Mouse (Mus musculus): ENCODE results near the gene Papola. TPM values are rescaled to one million over a fixed set of nuclear protein-coding genes. Genes with fewer than 3 reads are reported as not detected.

The Papola gene
- polyA plus RNA-seq, 1 experiment: 52.7 TPM

GRCm38 (mm10) chr12:105869696-105870095 is 85.2 kb downstream of the Papola start:
- no peaks in the 10 kb centered on the region for H3K4me1 ChIP-seq (ENCODE audit: control insufficient read depth, insufficient read depth, insufficient read length)
- H3K4me3 ChIP-seq (ENCODE audit: extremely low read depth, insufficient read depth, insufficient read length): no peak overlapping the region
- H3K27me3 ChIP-seq (ENCODE audit: control insufficient read depth, insufficient read depth, low read length): no peaks in the 10 kb centered on the region
- no peak overlapping the region for H3K27ac ChIP-seq (ENCODE audit: insufficient read depth, low read length)
- WGBS: 60% methylated on average over 14 of the region's 14 CpGs
- no peak for DNase-seq (ENCODE audit: low read depth in 1 of 2, low spot score in 2 of 2)
- H3K36me3 ChIP-seq (ENCODE audit: control insufficient read depth, insufficient read depth, low read length): no peaks in the 10 kb centered on the region
- TF ChIP-seq CTCF (IDR thresholded peaks at IDR 0.05; ENCODE audit: extremely low read depth, insufficient read depth, insufficient read length, insufficient replicate concordance): no peak

DNA sequence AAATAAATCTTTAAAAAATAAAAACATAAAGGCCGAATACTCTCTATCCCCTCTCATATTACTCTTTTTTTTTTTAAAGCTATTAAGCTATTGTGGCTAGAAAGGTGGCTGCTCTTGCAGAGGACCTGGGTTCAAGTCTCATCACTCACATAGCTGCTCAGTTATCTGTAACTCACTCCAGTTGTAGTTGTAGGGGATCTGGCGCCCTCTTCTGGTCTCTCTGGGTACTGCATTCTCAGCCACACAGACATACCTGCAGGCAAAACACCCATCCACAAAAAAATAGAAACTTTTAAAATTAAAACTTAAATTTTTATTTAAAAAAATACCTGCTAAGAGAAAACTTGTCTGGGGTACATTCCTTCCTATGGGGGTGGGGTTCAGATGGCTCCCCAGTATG is 88.8 kb downstream of the Papola start:
- no peak overlapping the region for H3K27ac ChIP-seq (ENCODE audit: insufficient read depth, low read length)
- H3K4me1 ChIP-seq (ENCODE audit: control insufficient read depth, insufficient read depth, insufficient read length): no peaks in the 10 kb centered on the region
- H3K4me3 ChIP-seq (ENCODE audit: extremely low read depth, insufficient read depth, insufficient read length): no peak overlapping the region
- no peaks in the 10 kb centered on the region for H3K27me3 ChIP-seq (ENCODE audit: control insufficient read depth, insufficient read depth, low read length)
- 49% methylated on average over 2 of the region's 2 CpGs for WGBS
- no peaks in the 10 kb centered on the region for H3K36me3 ChIP-seq (ENCODE audit: control insufficient read depth, insufficient read depth, low read length)
- DNase-seq (ENCODE audit: low read depth in 1 of 2, low spot score in 2 of 2): peak in 1 of 2 experiments; percentile 14
- TF ChIP-seq CTCF (IDR thresholded peaks at IDR 0.05; ENCODE audit: extremely low read depth, insufficient read depth, insufficient read length, insufficient replicate concordance): peak; percentile 29; the same call in 1 of the 2 replicates
- TF ChIP-seq POLR2A (IDR thresholded peaks at IDR 0.05; ENCODE audit: low read depth, low read length): no peak

GRCm38 (mm10) chr12:105875112-105875511 is 90.6 kb downstream of the Papola start:
- DNase-seq (ENCODE audit: low read depth in 1 of 2, low spot score in 2 of 2): no peak
- 79% methylated on average over 17 of the region's 17 CpGs for WGBS
- H3K4me3 ChIP-seq (ENCODE audit: extremely low read depth, insufficient read depth, insufficient read length): no peak overlapping the region
- TF ChIP-seq POLR2A (IDR thresholded peaks at IDR 0.05; ENCODE audit: low read depth, low read length) (no peak), CTCF (IDR thresholded peaks at IDR 0.05; ENCODE audit: extremely low read depth, insufficient read depth, insufficient read length, insufficient replicate concordance) (no peak)
- H3K4me1 ChIP-seq (ENCODE audit: control insufficient read depth, insufficient read depth, insufficient read length): no peaks in the 10 kb centered on the region
- no peaks in the 10 kb centered on the region for H3K36me3 ChIP-seq (ENCODE audit: control insufficient read depth, insufficient read depth, low read length)
- no peaks in the 10 kb centered on the region for H3K27me3 ChIP-seq (ENCODE audit: control insufficient read depth, insufficient read depth, low read length)
- H3K27ac ChIP-seq (ENCODE audit: insufficient read depth, low read length): no peak overlapping the region

GRCm38 (mm10) chr12:105876521-105876920 is 92.0 kb downstream of the Papola start:
- Histone ChIP-seq H3K27ac (ENCODE audit: insufficient read depth, low read length) (no peak overlapping the region), H3K27me3 (ENCODE audit: control insufficient read depth, insufficient read depth, low read length) (no peaks in the 10 kb centered on the region), H3K36me3 (ENCODE audit: control insufficient read depth, insufficient read depth, low read length) (no peaks in the 10 kb centered on the region), H3K4me1 (ENCODE audit: control insufficient read depth, insufficient read depth, insufficient read length) (no peaks in the 10 kb centered on the region), H3K4me3 (ENCODE audit: extremely low read depth, insufficient read depth, insufficient read length) (no peak overlapping the region)
- no peak for TF ChIP-seq POLR2A (IDR thresholded peaks at IDR 0.05; ENCODE audit: low read depth, low read length)
- no peak for TF ChIP-seq CTCF (IDR thresholded peaks at IDR 0.05; ENCODE audit: extremely low read depth, insufficient read depth, insufficient read length, insufficient replicate concordance)
- no peak for DNase-seq (ENCODE audit: low read depth in 1 of 2, low spot score in 2 of 2)
- whole genome bisulfite sequencing: 36% methylated on average over 11 of the region's 11 CpGs

- DNase-seq (ENCODE audit: low read depth in 1 of 2, low spot score in 2 of 2): no peak
- Histone ChIP-seq H3K4me1 (ENCODE audit: control insufficient read depth, insufficient read depth, insufficient read length) (no peaks in the 10 kb centered on the region), H3K36me3 (ENCODE audit: control insufficient read depth, insufficient read depth, low read length) (no peaks in the 10 kb centered on the region), H3K27ac (ENCODE audit: insufficient read depth, low read length) (no peak overlapping the region), H3K27me3 (ENCODE audit: control insufficient read depth, insufficient read depth, low read length) (no peaks in the 10 kb centered on the region), H3K4me3 (ENCODE audit: extremely low read depth, insufficient read depth, insufficient read length) (no peak overlapping the region)
- TF ChIP-seq POLR2A (IDR thresholded peaks at IDR 0.05; ENCODE audit: low read depth, low read length): no peak
- no peak for TF ChIP-seq CTCF (IDR thresholded peaks at IDR 0.05; ENCODE audit: extremely low read depth, insufficient read depth, insufficient read length, insufficient replicate concordance)
- WGBS: 91% methylated on average over 13 of the region's 13 CpGs
Observed at GRCm38 (mm10) chr12:105876931-105877330, 92.4 kb downstream of the Papola start.

- Histone ChIP-seq H3K36me3 (ENCODE audit: control insufficient read depth, insufficient read depth, low read length) (no peaks in the 10 kb centered on the region), H3K4me1 (ENCODE audit: control insufficient read depth, insufficient read depth, insufficient read length) (no peaks in the 10 kb centered on the region), H3K27ac (ENCODE audit: insufficient read depth, low read length) (no peak overlapping the region), H3K27me3 (ENCODE audit: control insufficient read depth, insufficient read depth, low read length) (no peaks in the 10 kb centered on the region), H3K4me3 (ENCODE audit: extremely low read depth, insufficient read depth, insufficient read length) (no peak overlapping the region)
- TF ChIP-seq POLR2A (IDR thresholded peaks at IDR 0.05; ENCODE audit: low read depth, low read length) (no peak), CTCF (IDR thresholded peaks at IDR 0.05; ENCODE audit: extremely low read depth, insufficient read depth, insufficient read length, insufficient replicate concordance) (no peak)
- WGBS: 86% methylated on average over 5 of the region's 5 CpGs
- DNase-seq (ENCODE audit: low read depth in 1 of 2, low spot score in 2 of 2): no peak
Observed at GRCm38 (mm10) chr12:105878746-105879145, 94.3 kb downstream of the Papola start.

DNA sequence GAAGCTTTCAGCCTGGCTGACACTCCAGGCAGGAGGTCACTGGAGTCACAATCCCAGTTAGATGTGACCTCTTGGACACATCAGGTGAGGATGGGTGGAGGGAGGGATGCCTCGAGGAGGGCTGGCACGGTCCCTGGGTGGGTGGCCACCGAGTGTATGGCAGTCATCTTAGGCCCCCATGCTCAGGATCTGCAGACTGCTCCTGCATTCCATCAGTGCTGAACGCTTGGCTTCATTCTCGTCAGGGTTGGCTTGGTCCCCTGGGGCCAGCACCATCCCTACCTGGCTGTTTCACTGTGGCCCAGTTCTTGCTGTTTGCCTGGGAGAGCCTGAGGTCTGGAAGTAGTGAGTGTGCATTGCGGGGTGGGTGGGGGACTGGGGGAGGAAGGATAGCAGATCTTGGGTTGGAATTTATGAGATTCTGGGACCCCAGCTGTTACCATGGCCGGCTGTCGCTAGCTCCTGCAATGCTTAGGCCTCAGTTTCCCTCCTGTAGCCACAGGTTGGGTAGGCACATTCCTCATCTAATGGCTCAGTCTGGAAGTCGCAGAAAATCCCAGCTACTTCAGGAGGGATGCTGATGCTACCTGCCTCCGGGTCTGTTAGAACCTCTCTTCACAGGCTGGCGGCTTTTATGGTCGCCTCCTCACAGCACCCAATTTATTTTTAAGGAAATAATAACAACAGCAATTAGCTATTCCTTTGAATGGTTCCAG is 99.5 kb downstream of the Papola start:
- Histone ChIP-seq H3K4me3 (ENCODE audit: extremely low read depth, insufficient read depth, insufficient read length) (no peak overlapping the region), H3K27ac (ENCODE audit: insufficient read depth, low read length) (no peak overlapping the region), H3K27me3 (ENCODE audit: control insufficient read depth, insufficient read depth, low read length) (no peaks in the 10 kb centered on the region), H3K4me1 (ENCODE audit: control insufficient read depth, insufficient read depth, insufficient read length) (no peaks in the 10 kb centered on the region), H3K36me3 (ENCODE audit: control insufficient read depth, insufficient read depth, low read length) (no peaks in the 10 kb centered on the region)
- WGBS: 84% methylated on average over 12 of the region's 12 CpGs
- TF ChIP-seq POLR2A (IDR thresholded peaks at IDR 0.05; ENCODE audit: low read depth, low read length) (no peak), CTCF (IDR thresholded peaks at IDR 0.05; ENCODE audit: extremely low read depth, insufficient read depth, insufficient read length, insufficient replicate concordance) (no peak)
- DNase-seq (ENCODE audit: low read depth in 1 of 2, low spot score in 2 of 2): no peak
